Mouse (Mus musculus): ENCODE measurements around the gene Grm2. TPM values are rescaled to one million over a fixed set of nuclear protein-coding genes. Genes with fewer than 3 reads are reported as not detected.

Grm2 gene
- total and polyA plus RNA-seq, 2 experiments from 2014 or later = 23.0 to 24.2 TPM

- WGBS = 79% methylated on average over 2 of the region's 2 CpGs
- TF ChIP-seq CTCF (IDR thresholded peaks at IDR 0.05) = no peak
- Histone ChIP-seq H3K9ac (replicated peaks; ENCODE audit: low read length, poor library complexity, severe bottlenecking) (no peak within 1 kb of the TSS), H3K4me3 (ENCODE audit: low read depth, low read length) (no peak within 1 kb of the TSS), H3K36me3 (ENCODE audit: insufficient read depth, low read length) (no peaks in the 10 kb centered on the region), H3K27me3 (ENCODE audit: insufficient read depth, low read length) (no peaks in the 10 kb centered on the region), H3K9me3 (ENCODE audit: low read length) (no peaks in the 10 kb centered on the region), H3K27ac (ENCODE audit: low read depth, low read length) (no peak within 1 kb of the TSS), H3K4me1 (ENCODE audit: insufficient read depth, low read length) (no peaks in the 10 kb centered on the region), H3K4me2 (ENCODE audit: low read depth, low read length, poor library complexity, severe bottlenecking) (no peak within 1 kb of the TSS)
- ATAC-seq (ENCODE audit: low FRiP score) (no peak), DNase-seq (ENCODE audit: low spot score) (no peak)
These were observed 29.6 kb downstream of the Grm2 start, which contains the start of gene Iqcf6 for GRCm38 (mm10) chr9:106626282-106626681. Gene Iqcf6, plus strand, starts transcription at chr9:106626582.

GRCm38 (mm10) chr9:106617496-106617895 lies 38.4 kb downstream of the Grm2 start:
- Histone ChIP-seq H3K27ac (ENCODE audit: low read depth, low read length) (no peak overlapping the region), H3K4me3 (ENCODE audit: low read depth, low read length) (no peak overlapping the region), H3K27me3 (ENCODE audit: insufficient read depth, low read length) (no peaks in the 10 kb centered on the region), H3K9ac (replicated peaks; ENCODE audit: low read length, poor library complexity, severe bottlenecking) (no peak overlapping the region), H3K4me1 (ENCODE audit: insufficient read depth, low read length) (no peaks in the 10 kb centered on the region), H3K36me3 (ENCODE audit: insufficient read depth, low read length) (no peaks in the 10 kb centered on the region), H3K9me3 (ENCODE audit: low read length) (no peaks in the 10 kb centered on the region), H3K4me2 (ENCODE audit: low read depth, low read length, poor library complexity, severe bottlenecking) (no peak overlapping the region)
- ATAC-seq (ENCODE audit: low FRiP score) = no peak
- TF ChIP-seq CTCF (IDR thresholded peaks at IDR 0.05) = no peak
- WGBS = 90% methylated on average over 3 of the region's 3 CpGs
- DNase-seq (ENCODE audit: low spot score) = no peak

GRCm38 (mm10) chr9:106616306-106616705 lies 39.6 kb downstream of the Grm2 start:
- TF ChIP-seq CTCF (IDR thresholded peaks at IDR 0.05) = no peak
- DNase-seq (ENCODE audit: low spot score) = no peak
- Histone ChIP-seq H3K9ac (replicated peaks; ENCODE audit: low read length, poor library complexity, severe bottlenecking) (no peak overlapping the region), H3K9me3 (ENCODE audit: low read length) (no peaks in the 10 kb centered on the region), H3K36me3 (ENCODE audit: insufficient read depth, low read length) (no peaks in the 10 kb centered on the region), H3K4me2 (ENCODE audit: low read depth, low read length, poor library complexity, severe bottlenecking) (no peak overlapping the region), H3K4me3 (ENCODE audit: low read depth, low read length) (no peak overlapping the region), H3K4me1 (ENCODE audit: insufficient read depth, low read length) (no peaks in the 10 kb centered on the region), H3K27ac (ENCODE audit: low read depth, low read length) (no peak overlapping the region), H3K27me3 (ENCODE audit: insufficient read depth, low read length) (no peaks in the 10 kb centered on the region)
- WGBS = 83% methylated on average over 9 of the region's 9 CpGs
- no peak for ATAC-seq (ENCODE audit: low FRiP score)

- no peak for TF ChIP-seq CTCF (IDR thresholded peaks at IDR 0.05)
- no peaks in the 10 kb centered on the region for H3K9me3 ChIP-seq (ENCODE audit: low read length)
- WGBS = 53% methylated on average over 3 of the region's 3 CpGs
- no peak overlapping the region for H3K9ac ChIP-seq (replicated peaks; ENCODE audit: low read length, poor library complexity, severe bottlenecking)
- no peak for ATAC-seq (ENCODE audit: low FRiP score)
- H3K4me1 ChIP-seq (ENCODE audit: insufficient read depth, low read length) = no peaks in the 10 kb centered on the region
- no peaks in the 10 kb centered on the region for H3K36me3 ChIP-seq (ENCODE audit: insufficient read depth, low read length)
- no peak overlapping the region for H3K4me2 ChIP-seq (ENCODE audit: low read depth, low read length, poor library complexity, severe bottlenecking)
- no peak overlapping the region for H3K4me3 ChIP-seq (ENCODE audit: low read depth, low read length)
- H3K27me3 ChIP-seq (ENCODE audit: insufficient read depth, low read length) = no peaks in the 10 kb centered on the region
- peak; percentile 39 for DNase-seq (ENCODE audit: low spot score)
- H3K27ac ChIP-seq (ENCODE audit: low read depth, low read length) = 0 out of 2 replicates have a peak overlapping the region, but pooled peaks have one; percentile 26
These were observed 41.3 kb downstream of the Grm2 start for GRCm38 (mm10) chr9:106614616-106615015.

GRCm38 (mm10) chr9:106613951-106614350 lies 41.9 kb downstream of the Grm2 start:
- ATAC-seq (ENCODE audit: low FRiP score) (no peak), DNase-seq (ENCODE audit: low spot score) (no peak)
- 65% methylated on average over 2 of the region's 2 CpGs for whole genome bisulfite sequencing
- H3K27me3 ChIP-seq (ENCODE audit: insufficient read depth, low read length) = no peaks in the 10 kb centered on the region
- H3K27ac ChIP-seq (ENCODE audit: low read depth, low read length) = no peak overlapping the region
- H3K4me3 ChIP-seq (ENCODE audit: low read depth, low read length) = no peak overlapping the region
- no peaks in the 10 kb centered on the region for H3K9me3 ChIP-seq (ENCODE audit: low read length)
- H3K4me1 ChIP-seq (ENCODE audit: insufficient read depth, low read length) = no peaks in the 10 kb centered on the region
- no peak for TF ChIP-seq CTCF (IDR thresholded peaks at IDR 0.05)
- no peak overlapping the region for H3K4me2 ChIP-seq (ENCODE audit: low read depth, low read length, poor library complexity, severe bottlenecking)
- H3K9ac ChIP-seq (replicated peaks; ENCODE audit: low read length, poor library complexity, severe bottlenecking) = no peak overlapping the region
- no peaks in the 10 kb centered on the region for H3K36me3 ChIP-seq (ENCODE audit: insufficient read depth, low read length)

GRCm38 (mm10) chr9:106610727-106611126 lies 45.2 kb downstream of the Grm2 start:
- 78% methylated on average over 4 of the region's 4 CpGs for WGBS

More at GRCm38 (mm10) chr9:106610727-106611126, 45.2 kb downstream of the Grm2 start:
- Histone ChIP-seq H3K4me1 (ENCODE audit: insufficient read depth, low read length) (no peaks in the 10 kb centered on the region), H3K4me2 (ENCODE audit: low read depth, low read length, poor library complexity, severe bottlenecking) (no peak overlapping the region), H3K27ac (ENCODE audit: low read depth, low read length) (no peak overlapping the region), H3K36me3 (ENCODE audit: insufficient read depth, low read length) (no peaks in the 10 kb centered on the region), H3K27me3 (ENCODE audit: insufficient read depth, low read length) (no peaks in the 10 kb centered on the region), H3K9me3 (ENCODE audit: low read length) (no peaks in the 10 kb centered on the region), H3K4me3 (ENCODE audit: low read depth, low read length) (no peak overlapping the region), H3K9ac (replicated peaks; ENCODE audit: low read length, poor library complexity, severe bottlenecking) (no peak overlapping the region)
- TF ChIP-seq CTCF (IDR thresholded peaks at IDR 0.05) = no peak
- ATAC-seq (ENCODE audit: low FRiP score) (no peak), DNase-seq (ENCODE audit: low spot score) (no peak)
